Mouse (Mus musculus): ENCODE measurements around the gene Gm14180.
"Not testable (repeated sequence)": the region's sequence is repeated elsewhere in the genome, so short reads cannot be mapped to it uniquely, and the experiment has no call there.

The Gm14180 gene

DNA sequence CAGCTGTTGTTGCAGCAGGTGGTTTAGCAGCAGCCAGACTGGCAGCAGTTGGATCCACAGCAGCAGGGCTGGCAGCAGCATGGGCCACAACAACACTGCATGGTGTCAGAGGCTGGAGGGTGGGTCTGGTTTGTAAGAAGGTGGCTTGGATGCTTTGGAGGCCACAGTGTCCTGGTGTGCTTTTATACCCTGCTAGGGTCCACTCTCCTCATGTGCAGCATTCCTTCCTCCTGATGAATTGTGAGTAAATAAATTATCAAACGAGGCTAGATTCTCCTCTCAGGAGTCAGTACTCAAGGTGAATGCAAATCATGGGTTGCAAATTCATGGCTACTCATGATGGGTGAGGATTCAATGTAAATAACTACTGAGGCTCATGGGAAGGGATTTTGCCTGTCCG lies at the start of gene Gm14180:
Gm14180 (minus strand) TSS at position 101 of the 400 bp plus-strand sequence.
- no peak for DNase-seq (ENCODE audit: extremely low spot score, low read depth, low spot score)

DNA sequence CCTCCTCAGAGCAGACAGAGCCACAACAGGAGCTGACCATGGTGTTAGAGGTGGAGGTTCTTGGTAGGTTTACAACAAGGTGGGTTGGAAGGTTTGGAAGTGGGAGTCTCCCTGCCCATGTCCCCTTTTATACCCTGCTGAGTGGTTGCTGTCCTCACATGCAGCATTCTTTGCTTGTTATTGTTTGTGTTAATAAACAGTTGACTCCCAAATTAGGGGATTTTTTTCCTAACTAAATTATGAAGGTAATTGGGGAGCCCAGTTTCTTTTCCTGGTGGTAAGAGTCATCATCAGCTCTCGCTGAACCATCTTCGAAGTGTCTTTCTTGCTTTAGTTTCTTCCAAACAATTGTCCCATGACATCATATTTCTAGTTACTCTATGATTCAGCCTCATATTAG lies 46.5 kb upstream of the Gm14180 start, which contains the start of gene Krtap4-8:
Krtap4-8 (minus strand) TSS at position 101 of the 400 bp plus-strand sequence.
- no peak for DNase-seq (ENCODE audit: extremely low spot score, low read depth, low spot score)

DNA sequence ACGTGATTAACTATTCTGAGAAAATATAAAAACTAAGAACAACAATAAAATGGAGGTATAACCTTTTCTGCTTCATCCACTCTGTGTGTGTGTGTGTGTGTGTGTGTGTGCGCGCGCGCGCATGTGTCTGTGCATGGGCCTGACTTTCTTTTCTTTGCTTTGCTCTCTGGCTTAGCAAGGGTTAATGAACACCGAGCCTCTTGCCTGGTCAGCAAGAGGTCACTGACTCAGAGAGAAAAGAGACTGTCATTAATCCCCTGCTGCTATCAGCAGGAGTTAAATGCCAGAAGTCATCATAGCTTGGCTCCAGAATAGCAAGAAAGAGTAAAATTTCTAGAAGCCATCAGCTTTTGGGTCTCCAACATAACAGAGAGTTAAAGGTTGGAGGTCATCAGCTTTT lies 44.3 kb upstream of the Gm14180 start:
- DNase-seq (ENCODE audit: extremely low spot score, low read depth, low spot score) = no peak

DNA sequence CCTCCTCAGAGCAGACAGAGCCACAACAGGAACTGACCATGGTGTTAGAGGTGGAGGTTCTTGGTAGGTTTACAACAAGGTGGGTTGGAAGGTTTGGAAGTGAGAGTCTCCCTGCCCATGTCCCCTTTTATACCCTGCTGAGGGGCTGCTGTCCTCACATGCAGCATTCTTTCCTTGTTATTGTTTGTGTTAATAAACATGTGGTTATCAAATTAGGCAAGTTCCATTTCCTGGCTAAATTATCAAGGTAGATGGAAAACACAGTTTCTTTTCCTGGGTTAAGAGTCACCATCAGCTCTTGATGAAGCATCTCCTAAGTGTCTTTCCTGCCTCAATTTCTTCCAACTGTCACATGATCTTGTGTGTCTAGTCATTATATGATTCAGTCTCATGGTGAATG lies 38.7 kb upstream of the Gm14180 start, which contains the start of gene Gm11595:
Gm11595 (minus strand) TSS at position 101 of the 400 bp plus-strand sequence.
- DNase-seq (ENCODE audit: extremely low spot score, low read depth, low spot score) = not testable (repeated sequence)

DNA sequence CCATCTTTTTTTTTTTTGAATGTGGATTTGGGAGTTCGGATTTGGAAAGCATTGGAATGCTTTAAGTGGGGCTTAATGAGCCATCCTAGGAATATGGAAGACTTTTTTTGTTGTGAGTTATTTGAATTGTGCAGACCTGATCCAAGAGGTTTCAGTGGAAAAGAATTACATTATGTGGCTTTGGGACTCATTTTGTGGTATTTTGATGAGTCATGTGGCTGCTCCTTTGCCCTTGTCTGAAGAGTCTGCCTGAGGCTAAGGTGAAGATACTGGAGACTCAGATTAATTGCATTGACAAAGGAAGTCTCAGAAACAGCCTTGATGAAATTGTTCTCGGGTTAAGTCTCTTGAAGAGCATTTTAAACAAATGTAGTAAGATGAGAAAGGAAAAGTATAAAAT lies 34.3 kb upstream of the Gm14180 start:
- no peak for DNase-seq (ENCODE audit: extremely low spot score, low read depth, low spot score)

DNA sequence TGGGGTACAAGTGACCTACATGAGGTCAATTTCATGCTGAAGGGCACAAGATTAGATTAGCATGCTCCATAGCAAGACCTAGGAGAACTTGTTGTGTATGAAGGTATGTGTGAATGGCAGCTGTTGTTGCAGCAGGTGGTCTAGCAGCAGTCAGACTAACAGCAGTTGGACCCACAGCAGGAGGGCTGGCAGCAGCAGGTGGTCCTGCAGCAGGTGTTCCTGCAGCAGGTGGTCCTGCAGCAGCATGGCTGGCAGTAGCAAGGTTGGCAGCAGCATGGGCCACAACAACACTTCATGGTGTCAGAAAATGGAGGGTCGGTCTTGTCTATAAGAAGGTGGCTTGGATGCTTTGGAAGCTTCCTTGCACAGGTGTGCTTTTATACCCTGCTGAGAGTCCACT lies 24.8 kb upstream of the Gm14180 start:
- no peak for DNase-seq (ENCODE audit: extremely low spot score, low read depth, low spot score)

DNA sequence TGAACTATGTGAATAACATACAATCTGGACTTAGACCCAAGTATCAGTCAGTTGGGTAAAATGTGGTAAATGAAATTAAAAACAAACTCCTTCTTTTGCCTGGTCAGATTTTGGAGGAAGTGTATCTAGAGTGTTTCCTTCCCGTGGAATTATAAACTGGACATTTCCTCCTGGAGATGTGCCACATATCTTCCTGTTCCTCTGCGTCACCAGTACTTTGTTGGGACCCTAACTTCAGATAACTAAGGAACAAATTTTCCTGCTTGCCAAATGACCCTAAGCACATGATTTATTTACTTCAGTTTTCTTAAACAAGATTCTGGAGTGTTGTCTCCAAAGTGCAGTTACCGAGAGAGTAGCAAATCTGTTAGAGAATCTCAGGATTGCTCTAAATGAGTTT lies 9.9 kb upstream of the Gm14180 start:
- no peak for DNase-seq (ENCODE audit: extremely low spot score, low read depth, low spot score)

DNA sequence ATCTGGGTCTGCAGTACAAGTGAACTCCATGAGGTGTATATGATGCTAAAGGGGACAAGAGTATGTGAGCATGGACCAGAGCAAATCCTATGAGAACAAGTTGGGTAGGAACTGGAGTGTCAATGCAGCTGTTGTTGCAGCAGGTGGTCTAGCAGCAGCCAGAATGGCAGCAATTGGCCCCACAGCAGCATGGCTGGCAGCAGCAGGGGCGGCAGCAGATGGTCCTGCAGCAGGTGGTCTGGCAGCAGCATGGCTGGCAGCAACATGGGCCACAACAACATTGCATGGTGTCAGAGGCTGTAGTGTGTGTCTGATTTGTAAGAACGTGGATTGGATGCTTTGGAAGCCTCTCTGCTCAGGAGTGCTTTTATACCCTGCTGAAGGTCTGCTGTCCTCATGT lies 10.0 kb downstream of the Gm14180 start:
- DNase-seq (ENCODE audit: extremely low spot score, low read depth, low spot score) = no peak

DNA sequence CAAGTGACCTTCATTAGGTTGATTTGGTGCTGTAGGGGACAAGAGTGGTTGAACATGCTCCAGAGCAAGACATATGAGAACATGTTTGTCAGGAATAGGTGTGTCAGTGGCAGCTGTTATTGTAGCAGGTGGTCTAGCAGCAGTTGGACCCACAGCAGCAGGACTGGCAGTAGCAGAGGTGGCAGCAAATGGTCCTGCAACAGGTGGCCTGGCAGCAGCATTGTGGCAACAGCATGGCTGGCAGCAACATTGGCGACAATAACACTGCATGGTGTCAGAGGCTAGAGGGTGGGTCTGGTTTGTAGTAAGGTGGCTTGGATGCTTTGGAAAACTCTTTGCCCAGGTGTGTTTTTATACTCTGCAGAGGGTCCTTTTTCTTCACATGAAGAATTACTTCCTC lies 15.3 kb downstream of the Gm14180 start:
- no peak for DNase-seq (ENCODE audit: extremely low spot score, low read depth, low spot score)

DNA sequence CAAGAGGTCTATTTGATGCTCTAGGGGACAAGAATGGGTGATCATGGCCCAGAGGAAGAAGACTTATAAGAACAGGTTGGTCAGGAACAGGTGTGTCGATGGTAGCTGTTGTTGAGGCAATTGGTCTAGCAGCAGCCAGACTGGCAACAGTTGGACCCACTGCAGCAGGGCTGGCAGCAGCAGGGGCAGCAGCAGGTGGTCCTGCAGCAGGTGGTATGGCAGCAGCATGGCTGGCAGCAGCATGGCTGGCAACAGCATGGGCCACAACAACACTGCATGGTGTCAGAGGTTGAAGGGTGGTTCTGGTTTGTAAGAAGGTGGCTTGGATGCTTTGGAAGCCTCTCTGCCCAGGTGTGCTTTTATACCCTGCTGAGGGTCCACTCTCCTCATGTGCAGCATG lies 43.6 kb downstream of the Gm14180 start, which contains the start of gene Gm14190:
Gm14190 (minus strand) TSS at position 278 of the 400 bp plus-strand sequence.
- no peak for DNase-seq (ENCODE audit: extremely low spot score, low read depth, low spot score)

DNA sequence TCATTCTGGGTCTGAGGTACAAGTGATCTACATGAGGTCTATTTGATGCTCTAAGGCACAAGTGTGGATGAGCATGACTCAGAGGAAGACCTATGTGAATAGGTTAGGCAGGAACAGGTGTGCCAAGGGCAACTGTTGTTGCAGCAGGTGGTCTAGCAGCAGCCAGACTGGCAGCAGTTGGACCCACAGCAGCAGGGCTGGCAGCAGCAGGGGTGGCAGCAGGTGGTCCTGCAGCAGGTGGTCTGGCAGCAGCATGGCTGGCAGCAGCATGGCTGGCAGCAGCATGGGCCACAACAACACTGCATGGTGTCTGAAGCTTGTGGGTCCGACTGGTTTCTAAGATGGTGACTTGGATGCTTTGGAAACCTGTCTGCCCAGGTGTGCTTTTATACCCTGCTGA lies 48.9 kb downstream of the Gm14180 start:
- not testable (repeated sequence) for DNase-seq (ENCODE audit: extremely low spot score, low read depth, low spot score)

All from hindlimb bud, embryonic 11.5 days (tissue).